In the genomic region with DNA sequence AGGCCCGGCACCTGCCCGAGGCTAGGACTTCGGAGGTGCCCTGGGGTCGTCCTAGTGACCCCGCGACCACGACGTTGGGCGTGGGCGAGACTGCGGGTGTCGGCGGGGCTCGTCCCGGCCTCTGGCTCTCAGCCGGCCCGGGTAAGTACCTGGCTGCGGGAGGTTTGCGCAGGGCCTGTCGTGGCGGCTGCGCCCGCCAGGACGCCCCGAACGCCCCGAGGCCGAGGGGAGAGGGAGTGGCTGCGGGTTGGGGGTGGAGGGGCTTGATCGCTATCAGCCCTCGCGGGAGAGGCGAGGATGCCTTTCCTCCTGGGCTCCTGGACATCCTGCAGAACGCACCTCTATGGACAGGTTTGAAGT, we compare ENCODE assay signal across 8 mouse cellular contexts. TPM values are rescaled to one million over a fixed set of nuclear protein-coding genes. Genes with fewer than 3 reads are reported as not detected.
A peak's percentile ranks its signal among the peaks of the same experiment; 100 is the strongest.
DNase-seq lines count a peak whose midpoint lies in the region; ATAC-seq and TF ChIP-seq lines count a peak whose summit lies in the region.

No protein-coding gene starts in this region.

- peak overlapping the region; percentile 66 for H3K27ac ChIP-seq in forebrain, embryonic 15.5 days (replicated peaks)
- no peak overlapping the region for H3K27ac ChIP-seq in limb, embryonic 14.5 days (replicated peaks; ENCODE audit: low read depth, low read length)

- H3K79me2 ChIP-seq in myocyte (ENCODE audit: control insufficient read depth, insufficient read depth) = peaks cover 13% of the 10 kb centered on the region

- peak; percentile 70 for ATAC-seq in forebrain, embryonic 15.5 days (replicated peaks)
- ATAC-seq in limb, embryonic 14.5 days (ENCODE audit: low FRiP score, low read depth) = peak; percentile 56

- H3K4me3 ChIP-seq in forebrain, embryonic 15.5 days = peak overlapping the region; percentile 72
- H3K4me3 ChIP-seq in limb, embryonic 14.5 days (replicated peaks; ENCODE audit: low read length) = peak overlapping the region; percentile 63
- H3K4me3 ChIP-seq in myocyte = peak overlapping the region; percentile 34

- DNase-seq in adrenal gland, postnatal 25 days = peak; percentile 2
- DNase-seq in adrenal gland, adult (ENCODE audit: inconsistent age in 2 of 2, low spot score in 1 of 2) = no peak
- peak; percentile 7 for DNase-seq in spleen, adult 12 weeks (ENCODE audit: low spot score)
- no peak for DNase-seq in spleen, adult 18-20 months
- no peak for DNase-seq in limb, embryonic 14.5 days (ENCODE audit: low spot score)
- no peak for DNase-seq in adrenal gland, adult 8-10 months

- WGBS in forebrain, embryonic 15.5 days = 28% methylated on average over 23 of the region's 34 CpGs
- 10% methylated on average over 16 of the region's 34 CpGs for WGBS in limb, embryonic 14.5 days

- no peaks in the 10 kb centered on the region for H3K36me3 ChIP-seq in forebrain, embryonic 15.5 days
- no peaks in the 10 kb centered on the region for H3K36me3 ChIP-seq in limb, embryonic 14.5 days (ENCODE audit: control insufficient read depth, insufficient read depth, low read length)
- H3K36me3 ChIP-seq in myocyte (ENCODE audit: control insufficient read depth, insufficient read depth) = no peaks in the 10 kb centered on the region

- peak overlapping the region; percentile 74 for H3K9ac ChIP-seq in forebrain, embryonic 15.5 days (replicated peaks)
- peak overlapping the region; percentile 79 for H3K9ac ChIP-seq in limb, embryonic 14.5 days (ENCODE audit: low read depth, low read length, severe bottlenecking)

- TF ChIP-seq POLR2A in limb, embryonic 14.5 days (IDR thresholded peaks at IDR 0.05; ENCODE audit: borderline replicate concordance, extremely low read depth, insufficient read depth, insufficient read length) = no peak
- TF ChIP-seq POLR2A in myocyte (IDR thresholded peaks at IDR 0.05; ENCODE audit: insufficient read length, low read depth) = no peak

- H3K9me3 ChIP-seq in forebrain, embryonic 15.5 days = no peaks in the 10 kb centered on the region
- H3K9me3 ChIP-seq in limb, embryonic 14.5 days (ENCODE audit: control insufficient read depth, low read length) = no peaks in the 10 kb centered on the region

- H3ac ChIP-seq in myocyte (ENCODE audit: control insufficient read depth, insufficient read length) = peak overlapping the region; percentile 5

- no peaks in the 10 kb centered on the region for H3K27me3 ChIP-seq in forebrain, embryonic 15.5 days
- H3K27me3 ChIP-seq in limb, embryonic 14.5 days (ENCODE audit: control insufficient read depth, insufficient read depth, low read length) = no peaks in the 10 kb centered on the region
- H3K27me3 ChIP-seq in myocyte (ENCODE audit: control insufficient read depth, insufficient read depth, insufficient read length) = no peaks in the 10 kb centered on the region

- peaks cover 13% of the 10 kb centered on the region for H3K4me1 ChIP-seq in forebrain, embryonic 15.5 days
- H3K4me1 ChIP-seq in limb, embryonic 14.5 days (ENCODE audit: control insufficient read depth, insufficient read depth, low read length) = no peaks in the 10 kb centered on the region

- peak overlapping the region; percentile 44 for H3K4me2 ChIP-seq in forebrain, embryonic 15.5 days (replicated peaks)
- H3K4me2 ChIP-seq in limb, embryonic 14.5 days (replicated peaks; ENCODE audit: low read depth, low read length, severe bottlenecking) = peak overlapping the region; percentile 56
- peak overlapping the region; percentile 81 for H3K4me2 ChIP-seq in myocyte (ENCODE audit: low read depth)

TF ChIP-seq in myocyte, 11 proteins besides CTCF, POLR2A, EP300 and RAD21:
- TF ChIP-seq MAX (IDR thresholded peaks at IDR 0.05; ENCODE audit: low read depth) (no peak), TCF12 (IDR thresholded peaks at IDR 0.05; ENCODE audit: insufficient read depth, poor library complexity, severe bottlenecking) (no peak), SRF (IDR thresholded peaks at IDR 0.05; ENCODE audit: control insufficient read depth, insufficient read length, low read depth) (no peak), MYOD1 (IDR thresholded peaks at IDR 0.05; ENCODE audit: control insufficient read depth in 1 of 3, insufficient read length in 2 of 3, low read depth in 2 of 3) (no peak), TCF3 (IDR thresholded peaks at IDR 0.05; ENCODE audit: insufficient read length, low read depth) (no peak), CEBPB (IDR thresholded peaks at IDR 0.05; ENCODE audit: insufficient read depth, poor library complexity, severe bottlenecking) (no peak)

RNA-seq across cellular contexts. Expression of a gene that starts 0.3 kb away (rescaled TPM):
- total RNA-seq in adrenal gland, postnatal 25 days (2021) = 7.7 and 8.8 TPM in 2 replicates
- polyA plus RNA-seq in forebrain, embryonic 15.5 days (2015; fragmentation: Nextera tagmentation; extraction: Ambion mirVana) = 6.9 and 7.0 TPM in 2 replicates
- polyA plus RNA-seq in limb, embryonic 14.5 days (2012; rRNA removed) = 5.5 and 6.0 TPM in 2 replicates
- 4.6 and 5.4 TPM in 2 replicates for polyA plus RNA-seq in limb, embryonic 14.5 days (2014; fragmentation: Nextera tagmentation; extraction: Ambion mirVana)
- polyA plus RNA-seq in myocyte (2012; fragmentation: generic; extraction: Trizol) = 1.00 TPM
- total RNA-seq in adrenal gland, adult 8-10 months (2022) = 10 to 100 TPM in 3 of 4 experiments, 1 to 10 TPM in 1; 9.3 to 13.7 (median 11.6) TPM

Comparison
In these comparisons a context has a peak if more than half of its experiments do, and no peak if none do; other contexts are left out.
1. DNase-seq: peak in adrenal gland, postnatal 25 days (single experiment) and spleen, adult 12 weeks (single experiment); none in adrenal gland, adult (0 of 2), spleen, adult 18-20 months (0 of 2), limb, embryonic 14.5 days (single experiment) and adrenal gland, adult 8-10 months (single experiment).
2. Peak in every context shown above with its lines, with median percentiles within 50 percentile points of each other: H3K4me2 ChIP-seq and H3K4me3 ChIP-seq.